Mouse (Mus musculus) E14TG2a.4 (cell line): Measurements from ENCODE around the gene Tspan9.

Experiments used
- H3K27me3 ChIP-seq: 2 replicates; pipeline ENCODE4 v1.6.1; 2014; ENCODE audit warnings: low read length, control low read depth; ENCODE audit not compliant: insufficient read depth
- H3K36me3 ChIP-seq: 2 replicates; pipeline ENCODE4 v1.6.1; 2014; ENCODE audit warnings: low read length, control low read depth; ENCODE audit not compliant: insufficient read depth
- H3K4me1 ChIP-seq: replicated peaks from 2 replicates; pipeline ENCODE4 v1.6.1; 2014; ENCODE audit warnings: low read depth, low read length, control low read depth
- H3K4me3 ChIP-seq: replicated peaks from 2 replicates; pipeline ENCODE4 v1.5.1; 2014; ENCODE audit warnings: mild to moderate bottlenecking, low read length
- H3K9me3 ChIP-seq: 2 replicates; pipeline ENCODE4 v1.6.1; 2014; ENCODE audit warnings: low read length, control low read depth
- CTCF ChIP-seq: conservative IDR thresholded peaks from 2 replicates; pipeline ENCODE4 v1.5.1; 2014; ENCODE audit warnings: low read length
- NANOG ChIP-seq: IDR thresholded peaks from 2 replicates; pipeline ENCODE4 v1.6.1; 2014; ENCODE audit warnings: borderline replicate concordance, low read length, mixed read lengths
- POU5F1 ChIP-seq: IDR thresholded peaks from 2 replicates; pipeline ENCODE4 v1.6.1; 2014; ENCODE audit warnings: low read length, borderline replicate concordance

Gene Tspan9

DNA sequence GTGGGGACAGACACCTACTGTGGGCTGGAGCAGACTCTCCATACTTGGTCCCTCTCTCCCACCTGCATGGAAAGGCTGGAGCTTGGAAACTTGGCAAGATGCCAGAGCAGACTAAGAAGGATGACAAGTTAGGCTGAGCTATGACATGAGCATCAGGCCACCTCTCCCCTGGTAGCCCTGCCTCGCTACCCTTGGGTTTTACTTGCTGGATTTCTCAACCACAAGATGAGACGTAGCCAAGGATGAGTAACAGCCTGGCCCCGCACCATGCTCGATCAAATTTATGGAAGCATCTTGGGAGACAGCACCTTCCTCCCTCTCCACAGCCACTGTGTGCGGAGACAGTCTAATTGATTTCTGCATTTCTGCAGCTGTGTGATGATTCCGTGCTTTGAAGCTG lies 28.3 kb downstream of the Tspan9 start:
- Histone ChIP-seq H3K9me3 (no peaks in the 10 kb centered on the region), H3K27me3 (no peaks in the 10 kb centered on the region), H3K4me3 (no peak overlapping the region), H3K36me3 (peaks cover 16% of the 10 kb centered on the region; the same call in 1 of the 2 replicates), H3K4me1 (peaks cover 47% of the 10 kb centered on the region)
- TF ChIP-seq NANOG (no peak), POU5F1 (no peak), CTCF (no peak)

DNA sequence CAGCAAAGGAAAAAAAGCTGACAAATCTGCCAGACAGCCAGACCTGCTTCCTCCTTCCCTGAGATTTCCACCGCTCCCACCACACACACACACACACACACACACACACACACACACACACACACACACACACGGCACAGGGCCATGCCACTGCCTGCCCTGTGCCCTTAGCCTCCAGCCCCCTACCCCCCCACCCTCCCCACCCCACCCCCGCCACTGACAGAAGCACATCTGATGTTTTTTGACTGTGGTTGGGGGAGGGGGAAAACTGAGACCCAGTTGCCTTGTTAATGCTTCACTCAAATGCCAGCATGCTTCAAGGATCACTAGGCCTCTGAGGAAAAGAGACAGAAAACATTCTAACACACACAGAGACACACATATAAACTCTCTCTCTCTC lies 30.8 kb downstream of the Tspan9 start:
- no peak for TF ChIP-seq POU5F1
- TF ChIP-seq CTCF: no peak
- no peak for TF ChIP-seq NANOG
- Histone ChIP-seq H3K4me3 (no peak overlapping the region), H3K4me1 (peaks cover 44% of the 10 kb centered on the region), H3K27me3 (no peaks in the 10 kb centered on the region), H3K36me3 (peaks cover 16% of the 10 kb centered on the region; the same call in 1 of the 2 replicates), H3K9me3 (no peaks in the 10 kb centered on the region)

DNA sequence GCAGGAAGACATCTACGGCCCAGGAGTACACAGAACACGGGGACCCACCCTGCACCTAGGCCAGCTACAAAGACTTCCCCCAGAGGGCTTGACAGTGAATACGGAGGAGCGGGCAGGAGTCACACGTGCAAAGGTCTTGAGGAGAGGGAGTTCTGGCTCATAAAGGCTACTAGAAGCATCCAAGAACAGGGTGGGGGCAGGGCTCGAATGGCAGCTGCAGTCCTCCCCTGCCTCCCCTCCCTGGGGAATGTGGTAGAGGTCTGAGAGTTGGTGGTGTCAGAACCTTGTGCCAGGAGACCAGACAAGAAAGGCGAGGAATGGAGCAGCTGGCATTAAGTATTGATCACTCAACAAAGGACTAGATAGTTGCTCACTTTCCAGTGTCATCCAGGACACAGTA lies 31.6 kb downstream of the Tspan9 start:
- TF ChIP-seq CTCF (no peak), POU5F1 (no peak), NANOG (no peak)
- Histone ChIP-seq H3K9me3 (no peaks in the 10 kb centered on the region), H3K4me1 (peaks cover 42% of the 10 kb centered on the region), H3K27me3 (no peaks in the 10 kb centered on the region), H3K36me3 (peaks cover 13% of the 10 kb centered on the region; the same call in 1 of the 2 replicates), H3K4me3 (no peak overlapping the region)

DNA sequence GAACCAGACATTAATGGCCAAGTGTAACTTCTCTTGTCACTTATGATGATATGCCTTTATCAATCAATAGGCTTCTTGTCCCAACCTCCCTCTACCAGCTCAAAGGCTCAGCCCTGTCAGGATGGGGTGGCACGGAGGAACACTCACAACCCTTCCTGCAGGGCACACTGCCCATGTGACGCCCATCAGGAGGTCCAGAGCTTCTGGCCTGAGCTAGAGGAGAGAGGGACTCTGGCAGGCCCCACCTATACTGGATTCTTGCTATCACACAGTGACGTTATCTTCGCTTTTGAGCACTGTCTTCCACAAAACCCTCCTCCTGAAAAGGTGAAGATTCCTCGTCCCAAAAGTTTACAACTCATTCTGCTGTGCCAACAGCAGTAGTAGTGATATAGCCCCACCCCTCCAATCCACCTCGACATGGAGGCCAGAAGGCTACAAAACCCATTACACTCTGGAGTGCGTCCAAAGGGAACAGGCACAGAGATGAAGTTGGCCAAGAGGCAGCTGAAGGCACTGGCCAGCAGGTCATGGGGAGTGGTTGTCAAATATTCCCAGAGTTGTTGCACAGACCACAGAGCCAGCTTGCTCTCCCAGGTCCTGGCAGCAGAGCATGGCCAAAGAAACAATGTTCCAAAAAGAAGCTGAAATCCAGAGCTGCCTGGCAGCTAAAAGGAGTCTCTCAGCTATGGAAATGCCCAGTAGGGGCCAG lies 34.9 kb downstream of the Tspan9 start:
- no peak overlapping the region for H3K4me3 ChIP-seq
- no peak for TF ChIP-seq POU5F1
- no peak for TF ChIP-seq CTCF
- no peak for TF ChIP-seq NANOG
- H3K36me3 ChIP-seq: no peaks in the 10 kb centered on the region
- H3K9me3 ChIP-seq: no peaks in the 10 kb centered on the region
- no peaks in the 10 kb centered on the region for H3K27me3 ChIP-seq
- peaks cover 59% of the 10 kb centered on the region for H3K4me1 ChIP-seq

DNA sequence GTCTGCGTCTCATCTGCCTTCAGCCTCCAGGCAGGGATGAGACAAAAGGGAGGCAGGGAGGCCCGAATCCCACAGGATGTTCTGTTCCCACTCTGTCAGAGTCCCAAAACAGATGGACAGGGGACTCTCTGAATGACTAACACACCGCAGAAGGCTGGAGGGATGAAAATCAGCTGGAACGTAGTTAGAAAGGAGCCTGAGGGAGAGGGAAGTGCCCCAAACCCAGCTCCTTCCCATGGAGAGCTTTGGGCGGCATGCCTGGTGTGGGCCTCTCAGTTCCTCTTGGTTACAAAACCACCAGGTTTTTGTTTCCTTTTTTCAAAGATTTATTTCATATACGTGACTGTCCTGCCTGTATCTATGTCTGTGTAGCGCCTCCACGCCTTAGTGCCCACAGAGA lies 35.7 kb downstream of the Tspan9 start:
- H3K4me3 ChIP-seq: no peak overlapping the region
- TF ChIP-seq CTCF: no peak
- TF ChIP-seq NANOG: no peak
- no peak for TF ChIP-seq POU5F1
- H3K9me3 ChIP-seq: no peaks in the 10 kb centered on the region
- no peaks in the 10 kb centered on the region for H3K27me3 ChIP-seq
- peaks cover 60% of the 10 kb centered on the region for H3K4me1 ChIP-seq
- H3K36me3 ChIP-seq: no peaks in the 10 kb centered on the region

DNA sequence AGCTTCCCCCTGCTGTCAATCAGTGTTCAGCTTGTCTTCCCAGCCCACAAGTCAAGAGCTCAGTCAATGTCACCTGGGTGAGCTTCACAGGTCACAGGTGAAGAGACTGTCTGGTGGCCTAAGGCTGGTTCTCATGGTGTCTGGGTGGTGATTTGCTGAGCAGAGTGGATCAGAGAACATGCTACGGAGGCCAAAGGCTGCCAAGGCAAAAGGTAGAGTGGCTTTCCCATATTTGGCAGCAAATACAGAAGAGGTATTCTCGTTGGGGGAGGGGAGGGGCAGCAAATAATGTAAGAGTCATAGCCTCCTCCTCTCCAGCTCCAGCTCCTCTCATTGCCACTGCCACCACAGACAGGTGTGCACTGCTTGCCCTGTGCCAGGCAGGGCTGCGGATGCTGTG lies 37.2 kb downstream of the Tspan9 start:
- Histone ChIP-seq H3K4me3 (no peak overlapping the region), H3K9me3 (no peaks in the 10 kb centered on the region), H3K27me3 (no peaks in the 10 kb centered on the region), H3K36me3 (no peaks in the 10 kb centered on the region; the same call in 1 of the 2 replicates), H3K4me1 (peaks cover 60% of the 10 kb centered on the region)
- TF ChIP-seq CTCF (no peak), POU5F1 (no peak), NANOG (no peak)

DNA sequence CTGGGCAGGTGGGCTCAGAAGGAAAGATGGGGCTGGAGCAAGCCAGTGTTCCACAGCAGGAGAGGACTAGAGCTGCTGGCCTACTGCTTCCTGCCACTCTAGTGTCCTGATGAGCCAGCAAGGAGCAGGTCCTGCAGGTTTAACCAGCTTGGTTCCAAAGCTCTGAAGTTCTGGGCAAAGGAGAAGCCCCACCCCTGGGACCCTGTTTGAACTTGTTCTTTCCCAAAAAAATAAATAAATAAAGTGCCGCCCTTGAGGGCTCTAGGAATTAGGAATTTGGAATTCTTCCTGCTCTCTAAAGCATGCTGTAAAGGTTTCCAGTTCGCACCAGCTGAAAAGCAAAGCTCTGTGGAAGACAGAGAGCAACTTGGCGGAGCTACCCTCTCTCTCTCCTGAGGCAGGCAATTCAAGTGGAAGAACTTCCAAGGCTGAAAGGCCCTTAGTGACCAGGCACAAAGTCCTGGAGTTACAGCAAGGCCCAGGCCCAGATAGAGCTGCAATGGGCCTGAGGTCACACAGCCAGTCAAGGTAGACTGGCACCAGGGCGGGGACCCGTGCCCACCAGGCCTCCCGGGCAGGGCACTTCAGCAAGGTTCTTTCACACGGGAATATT lies 38.6 kb downstream of the Tspan9 start:
- H3K4me3 ChIP-seq: peak overlapping the region; percentile 46
- no peaks in the 10 kb centered on the region; the same call in 1 of the 2 replicates for H3K36me3 ChIP-seq
- H3K27me3 ChIP-seq: no peaks in the 10 kb centered on the region
- no peak for TF ChIP-seq NANOG
- no peak for TF ChIP-seq CTCF
- TF ChIP-seq POU5F1: no peak
- no peaks in the 10 kb centered on the region for H3K9me3 ChIP-seq
- peaks cover 60% of the 10 kb centered on the region for H3K4me1 ChIP-seq

DNA sequence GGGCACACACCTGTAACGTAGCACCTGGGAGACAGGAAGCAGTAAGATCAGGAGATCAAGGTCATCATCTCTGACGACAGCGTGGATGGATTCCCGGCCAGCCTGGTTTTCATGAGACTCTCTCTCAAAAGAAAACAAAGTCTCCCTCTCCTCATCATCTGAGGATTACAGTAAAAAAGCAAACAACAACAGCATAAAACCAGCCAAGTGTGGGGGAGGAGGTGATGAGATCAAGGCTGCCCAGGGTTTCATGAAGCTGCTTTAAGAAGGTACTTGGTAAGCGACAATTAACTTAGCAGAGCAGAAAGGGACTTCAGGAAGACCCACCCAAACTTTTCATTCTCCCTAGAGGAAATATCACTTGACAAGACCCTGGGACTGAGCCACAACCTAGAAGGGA lies 39.5 kb downstream of the Tspan9 start:
- Histone ChIP-seq H3K27me3 (no peaks in the 10 kb centered on the region), H3K9me3 (no peaks in the 10 kb centered on the region), H3K4me1 (peaks cover 64% of the 10 kb centered on the region), H3K36me3 (no peaks in the 10 kb centered on the region; the same call in 1 of the 2 replicates), H3K4me3 (no peak overlapping the region)
- TF ChIP-seq CTCF (no peak), POU5F1 (no peak), NANOG (no peak)
